Mouse (Mus musculus) heart, adult 2 months (tissue): ENCODE measurements at regions not wholly inside any gene's neighbourhood (a gene's known extent, or its start where the extent isn't known, plus 50 kb on each side); places are given as distances from the start of the nearest gene placed in this dataset.

ENCODE experiments used
- DNase-seq, 2 experiments: peaks; one replicate each; pipeline ENCODE4 v3.0.0; 2021
- H3K27ac ChIP-seq: fragments of 200-600 bp; 2 replicates; pipeline ENCODE4 v1.8.1; 2022
- H3K27me3 ChIP-seq: fragments of 200-500 bp; 2 replicates; pipeline ENCODE4 v1.6.1; 2012; ENCODE audit warnings: mild to moderate bottlenecking, low read length, inconsistent platforms, mixed read lengths; ENCODE audit not compliant: control insufficient read depth, insufficient read depth
- H3K36me3 ChIP-seq: fragments of 200-500 bp; 2 replicates; pipeline ENCODE4 v1.6.1; 2012; ENCODE audit warnings: low read length, inconsistent platforms; ENCODE audit not compliant: control insufficient read depth, insufficient read depth
- H3K4me1 ChIP-seq: fragments of 200-500 bp; 2 replicates; pipeline ENCODE4 v1.6.1; 2011; ENCODE audit warnings: low read length; ENCODE audit not compliant: control insufficient read depth, insufficient read depth
- H3K4me3 ChIP-seq: fragments of 200-600 bp; 2 replicates; pipeline ENCODE4 v1.8.1; 2022
- H3K79me2 ChIP-seq: fragments of 200-500 bp; replicated peaks from 2 replicates; pipeline ENCODE4 v1.6.1; 2012; ENCODE audit warnings: mild to moderate bottlenecking, inconsistent platforms, low read length, moderate library complexity, mixed read lengths; ENCODE audit not compliant: control insufficient read depth, insufficient read depth
- H3K9ac ChIP-seq: fragments of 200-500 bp; 2 replicates; pipeline ENCODE4 v1.6.1; 2012; ENCODE audit warnings: low read depth, mild to moderate bottlenecking, control low read depth, inconsistent platforms, low read length, mixed read lengths
- CTCF ChIP-seq: fragments of 200-600 bp; IDR thresholded peaks from 2 replicates; pipeline ENCODE4 v1.8.1; 2022; ENCODE audit warnings: antibody characterized with exemption, mild to moderate bottlenecking, moderate library complexity
- EP300 ChIP-seq: fragments of 200-500 bp; IDR thresholded peaks from 2 replicates; pipeline ENCODE4 v1.6.1; 2011; ENCODE audit warnings: low read depth, low read length, control low read depth; ENCODE audit not compliant: insufficient read depth
- POLR2A ChIP-seq: fragments of 200-500 bp; IDR thresholded peaks from 2 replicates; pipeline ENCODE4 v1.6.1; 2011; ENCODE audit warnings: mild to moderate bottlenecking, low read depth, low read length, control low read depth; ENCODE audit not compliant: insufficient read depth
- WGBS: fragments of 180-500 bp; shearing (Covaris S2); methylation state at CpG from one replicate; pipeline ENCODE4 v1.1.7; 2018; 5-methylcytosine and 5-hydroxymethylcytosine counted together
- intact Hi-C: fragments of 180-260 bp; cut with DNase I; formaldehyde crosslinking; loops from one replicate; pipeline ENCODE4 v1.15.1; 2025

GRCm38 (mm10) chrX:11437151-11437944, 109.7 kb downstream of the H2al1j start:
- no peaks in the 10 kb centered on the region for H3K79me2 ChIP-seq
- H3K4me1 ChIP-seq = peaks cover 2% of the 10 kb centered on the region
- peak; percentile 23 to 35 for DNase-seq
- no peak overlapping the region for H3K9ac ChIP-seq
- intact Hi-C loops = no loop called here
- no peak overlapping the region for H3K4me3 ChIP-seq
- H3K27ac ChIP-seq = no peak overlapping the region
- WGBS = 44% methylated on average over 12 of the region's 12 CpGs
- TF ChIP-seq CTCF (no peak), EP300 (no peak), POLR2A (no peak)
- H3K36me3 ChIP-seq = no peaks in the 10 kb centered on the region
- no peaks in the 10 kb centered on the region for H3K27me3 ChIP-seq

- Histone ChIP-seq H3K27me3 (no peaks in the 10 kb centered on the region), H3K9ac (no peak overlapping the region), H3K36me3 (no peaks in the 10 kb centered on the region), H3K4me3 (no peak overlapping the region), H3K27ac (no peak overlapping the region), H3K79me2 (no peaks in the 10 kb centered on the region), H3K4me1 (peaks cover 5% of the 10 kb centered on the region)
- TF ChIP-seq POLR2A (no peak), CTCF (peak; percentile 41), EP300 (no peak)
- 52% methylated on average over 7 of the region's 7 CpGs for WGBS
- DNase-seq = no peak
- intact Hi-C loops = no loop called here
Observed at GRCm38 (mm10) chrX:11443543-11443942, 115.9 kb downstream of the H2al1j start.

GRCm38 (mm10) chrX:11444261-11444725, 116.7 kb downstream of the H2al1j start:
- Histone ChIP-seq H3K36me3 (no peaks in the 10 kb centered on the region), H3K27me3 (no peaks in the 10 kb centered on the region), H3K9ac (no peak overlapping the region), H3K27ac (no peak overlapping the region), H3K4me3 (no peak overlapping the region), H3K4me1 (peaks cover 5% of the 10 kb centered on the region), H3K79me2 (no peaks in the 10 kb centered on the region)
- 43% methylated on average over 10 of the region's 10 CpGs for WGBS
- intact Hi-C loops = no loop called here
- TF ChIP-seq CTCF (no peak), EP300 (no peak), POLR2A (no peak)
- peak; percentile 48 to 61 for DNase-seq

- H3K79me2 ChIP-seq = no peaks in the 10 kb centered on the region
- H3K4me1 ChIP-seq = peaks cover 5% of the 10 kb centered on the region
- no peak overlapping the region for H3K4me3 ChIP-seq
- TF ChIP-seq POLR2A (no peak), EP300 (no peak), CTCF (no peak)
- H3K27me3 ChIP-seq = no peaks in the 10 kb centered on the region
- intact Hi-C loops = no loop called here
- H3K9ac ChIP-seq = no peak overlapping the region
- no peaks in the 10 kb centered on the region for H3K36me3 ChIP-seq
- WGBS = 53% methylated on average over 4 of the region's 4 CpGs
- H3K27ac ChIP-seq = no peak overlapping the region
- DNase-seq = peak in 1 of 2 experiments; percentile 10
Observed at GRCm38 (mm10) chrX:11448711-11449110, 121.1 kb downstream of the H2al1j start.

- TF ChIP-seq EP300 (no peak), CTCF (no peak), POLR2A (no peak)
- no peaks in the 10 kb centered on the region for H3K27me3 ChIP-seq
- intact Hi-C loops = no loop called here
- no peak overlapping the region for H3K9ac ChIP-seq
- DNase-seq = no peak
- H3K27ac ChIP-seq = no peak overlapping the region
- WGBS = 65% methylated on average over 4 of the region's 4 CpGs
- H3K4me3 ChIP-seq = no peak overlapping the region
- no peaks in the 10 kb centered on the region for H3K79me2 ChIP-seq
- H3K4me1 ChIP-seq = no peaks in the 10 kb centered on the region
- no peaks in the 10 kb centered on the region for H3K36me3 ChIP-seq
Observed at GRCm38 (mm10) chrX:11458521-11458920, 130.9 kb downstream of the H2al1j start.

GRCm38 (mm10) chrX:11463955-11464511, 136.4 kb downstream of the H2al1j start:
- no peak overlapping the region for H3K9ac ChIP-seq
- intact Hi-C loops = no loop called here
- H3K4me3 ChIP-seq = no peak overlapping the region
- no peak for DNase-seq
- H3K27me3 ChIP-seq = no peaks in the 10 kb centered on the region
- no peaks in the 10 kb centered on the region for H3K4me1 ChIP-seq
- TF ChIP-seq POLR2A (no peak), EP300 (no peak), CTCF (no peak)
- no peak overlapping the region for H3K27ac ChIP-seq
- H3K36me3 ChIP-seq = no peaks in the 10 kb centered on the region
- WGBS = 56% methylated on average over 3 of the region's 3 CpGs
- H3K79me2 ChIP-seq = no peaks in the 10 kb centered on the region
